Mouse (Mus musculus): ENCODE data around the gene Syt11.

DNA sequence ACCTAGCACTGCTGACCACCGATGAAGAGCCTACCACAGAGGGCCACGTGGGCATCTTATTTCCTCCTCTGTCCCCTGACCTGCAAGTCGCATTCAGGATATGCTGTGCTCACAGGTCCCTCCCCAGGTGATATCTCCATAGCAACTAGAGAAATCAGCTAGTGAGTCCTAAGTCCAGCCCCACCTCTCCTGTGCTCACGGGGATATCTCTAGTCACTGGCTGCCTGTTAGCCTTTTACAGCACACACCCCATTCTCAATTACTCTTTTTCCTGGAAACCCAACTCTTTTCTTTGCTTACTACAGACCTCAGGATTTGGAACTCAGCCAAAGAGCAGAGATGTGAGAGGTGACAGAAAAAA lies 28.1 kb downstream of the Syt11 start:
- TF ChIP-seq CTCF (IDR thresholded peaks at IDR 0.05; ENCODE audit: borderline replicate concordance, extremely low read depth, insufficient read depth, insufficient read length) (no peak), POLR2A (IDR thresholded peaks at IDR 0.05; ENCODE audit: borderline replicate concordance, extremely low read depth, insufficient read depth, insufficient read length, poor library complexity, severe bottlenecking) (no peak)
